Mouse (Mus musculus) E14TG2a.4 (cell line): Measurements from ENCODE around the gene Twist2.

Experiments
- H3K27me3 ChIP-seq: 2 replicates; pipeline ENCODE4 v1.6.1; 2014; ENCODE audit warnings: low read length, control low read depth; ENCODE audit not compliant: insufficient read depth
- H3K36me3 ChIP-seq: 2 replicates; pipeline ENCODE4 v1.6.1; 2014; ENCODE audit warnings: low read length, control low read depth; ENCODE audit not compliant: insufficient read depth
- H3K4me1 ChIP-seq: replicated peaks from 2 replicates; pipeline ENCODE4 v1.6.1; 2014; ENCODE audit warnings: low read depth, low read length, control low read depth
- H3K4me3 ChIP-seq: replicated peaks from 2 replicates; pipeline ENCODE4 v1.5.1; 2014; ENCODE audit warnings: mild to moderate bottlenecking, low read length
- H3K9me3 ChIP-seq: 2 replicates; pipeline ENCODE4 v1.6.1; 2014; ENCODE audit warnings: low read length, control low read depth
- CTCF ChIP-seq: conservative IDR thresholded peaks from 2 replicates; pipeline ENCODE4 v1.5.1; 2014; ENCODE audit warnings: low read length
- NANOG ChIP-seq: IDR thresholded peaks from 2 replicates; pipeline ENCODE4 v1.6.1; 2014; ENCODE audit warnings: borderline replicate concordance, low read length, mixed read lengths
- POU5F1 ChIP-seq: IDR thresholded peaks from 2 replicates; pipeline ENCODE4 v1.6.1; 2014; ENCODE audit warnings: low read length, borderline replicate concordance

Gene Twist2

GRCm38 (mm10) chr1:91801844-91802366, 644 bp downstream of the Twist2 start:
- Histone ChIP-seq H3K4me1 (peaks cover 23% of the 10 kb centered on the region), H3K9me3 (peaks cover 6% of the 10 kb centered on the region; the same call in 1 of the 2 replicates), H3K27me3 (peaks cover 75% of the 10 kb centered on the region), H3K4me3 (peak overlapping the region; percentile 76), H3K36me3 (no peaks in the 10 kb centered on the region)
- no peak for TF ChIP-seq CTCF
- TF ChIP-seq NANOG = no peak
- no peak for TF ChIP-seq POU5F1

- TF ChIP-seq NANOG = no peak
- TF ChIP-seq CTCF = no peak
- no peak for TF ChIP-seq POU5F1
- H3K36me3 ChIP-seq = no peaks in the 10 kb centered on the region
- H3K4me3 ChIP-seq = peak overlapping the region; percentile 76
- H3K9me3 ChIP-seq = peaks cover 6% of the 10 kb centered on the region; the same call in 1 of the 2 replicates
- peaks cover 74% of the 10 kb centered on the region for H3K27me3 ChIP-seq
- H3K4me1 ChIP-seq = peaks cover 23% of the 10 kb centered on the region
Measured at GRCm38 (mm10) chr1:91802406-91803121, 1.3 kb downstream of the Twist2 start.

- Histone ChIP-seq H3K36me3 (no peaks in the 10 kb centered on the region), H3K27me3 (peaks cover 67% of the 10 kb centered on the region), H3K4me3 (no peak overlapping the region), H3K9me3 (peaks cover 6% of the 10 kb centered on the region; the same call in 1 of the 2 replicates), H3K4me1 (peaks cover 23% of the 10 kb centered on the region)
- no peak for TF ChIP-seq POU5F1
- TF ChIP-seq CTCF = no peak
- no peak for TF ChIP-seq NANOG
Measured at GRCm38 (mm10) chr1:91803416-91803815, 2.2 kb downstream of the Twist2 start.

DNA sequence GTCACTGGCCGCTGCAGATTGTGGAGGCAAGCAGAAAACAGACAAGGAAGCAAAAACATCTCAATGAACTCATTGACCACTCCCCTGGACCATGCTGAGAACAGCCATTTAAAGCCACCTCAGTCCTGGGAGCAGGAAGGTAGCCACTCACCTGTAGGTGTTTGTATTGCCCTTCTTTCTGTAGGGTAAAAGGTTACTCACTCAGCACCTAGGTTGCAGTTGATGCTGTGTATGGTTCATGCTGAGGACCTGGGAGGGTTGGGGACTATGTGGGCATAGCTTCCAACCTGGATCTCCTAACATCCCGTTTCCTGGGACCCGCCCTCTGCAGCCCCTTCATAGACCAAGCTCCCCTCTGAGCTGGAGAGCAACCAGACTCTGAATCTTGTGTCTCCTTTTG, 14.8 kb downstream of the Twist2 start:
- Histone ChIP-seq H3K4me3 (no peak overlapping the region), H3K36me3 (no peaks in the 10 kb centered on the region), H3K27me3 (peaks cover 16% of the 10 kb centered on the region)

GRCm38 (mm10) chr1:91816571-91816970, 15.3 kb downstream of the Twist2 start:
- H3K4me3 ChIP-seq = no peak overlapping the region
- H3K36me3 ChIP-seq = no peaks in the 10 kb centered on the region
- no peak for TF ChIP-seq NANOG
- TF ChIP-seq CTCF = no peak
- no peak for TF ChIP-seq POU5F1
- no peaks in the 10 kb centered on the region for H3K4me1 ChIP-seq
- H3K27me3 ChIP-seq = peaks cover 15% of the 10 kb centered on the region
- no peaks in the 10 kb centered on the region for H3K9me3 ChIP-seq

More for the DNA sequence above, 14.8 kb downstream of the Twist2 start:
- Histone ChIP-seq H3K4me1 (no peaks in the 10 kb centered on the region), H3K9me3 (no peaks in the 10 kb centered on the region)
- no peak for TF ChIP-seq POU5F1
- TF ChIP-seq CTCF = no peak
- TF ChIP-seq NANOG = no peak

DNA sequence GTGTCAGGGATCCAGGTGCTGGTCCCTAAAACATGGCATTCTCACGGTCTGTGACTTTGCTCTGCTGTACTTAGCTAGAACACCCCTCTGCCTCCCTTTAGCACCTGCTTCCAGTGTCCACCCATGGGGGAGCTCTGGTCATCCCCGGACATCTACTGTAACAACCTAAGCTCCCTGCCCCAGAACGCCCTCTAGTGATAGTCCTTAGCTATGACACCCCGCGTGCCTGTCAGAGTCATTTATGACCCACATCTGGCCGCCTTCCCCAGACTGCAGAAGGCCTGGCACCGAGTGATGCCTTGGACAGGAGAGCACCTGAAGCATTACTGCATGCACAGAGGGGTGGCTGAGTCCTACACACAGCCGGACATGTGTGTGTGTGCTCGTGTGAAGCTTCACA, 18.0 kb downstream of the Twist2 start:
- Histone ChIP-seq H3K9me3 (no peaks in the 10 kb centered on the region), H3K36me3 (no peaks in the 10 kb centered on the region), H3K4me3 (no peak overlapping the region), H3K27me3 (peaks cover 15% of the 10 kb centered on the region; the same call in 1 of the 2 replicates), H3K4me1 (no peaks in the 10 kb centered on the region)
- peak; percentile 74 for TF ChIP-seq CTCF
- TF ChIP-seq POU5F1 = no peak
- TF ChIP-seq NANOG = no peak

DNA sequence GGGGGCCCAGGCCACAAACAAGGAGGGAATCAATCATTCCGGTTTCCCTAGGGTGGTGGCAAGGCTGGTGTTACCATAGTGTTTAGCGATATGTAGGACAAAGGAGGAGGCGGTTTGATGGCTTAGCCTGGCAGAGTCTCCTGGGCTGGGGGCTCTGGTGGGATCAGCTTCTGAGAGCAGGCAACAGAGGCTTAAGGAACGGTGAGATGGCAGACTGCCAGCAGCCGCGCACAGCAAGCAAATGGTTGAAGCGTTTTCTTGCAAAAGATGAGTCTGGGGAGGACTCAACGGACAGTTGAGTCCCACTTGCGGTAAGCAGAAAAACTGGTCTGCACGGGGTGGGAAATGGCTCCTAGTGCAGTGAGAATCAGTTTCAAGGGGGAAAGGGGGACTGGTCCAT, 19.3 kb downstream of the Twist2 start:
- Histone ChIP-seq H3K27me3 (peaks cover 13% of the 10 kb centered on the region; the same call in 1 of the 2 replicates), H3K9me3 (no peaks in the 10 kb centered on the region), H3K36me3 (no peaks in the 10 kb centered on the region), H3K4me3 (no peak overlapping the region), H3K4me1 (no peaks in the 10 kb centered on the region)
- TF ChIP-seq POU5F1 (no peak), CTCF (no peak), NANOG (no peak)

DNA sequence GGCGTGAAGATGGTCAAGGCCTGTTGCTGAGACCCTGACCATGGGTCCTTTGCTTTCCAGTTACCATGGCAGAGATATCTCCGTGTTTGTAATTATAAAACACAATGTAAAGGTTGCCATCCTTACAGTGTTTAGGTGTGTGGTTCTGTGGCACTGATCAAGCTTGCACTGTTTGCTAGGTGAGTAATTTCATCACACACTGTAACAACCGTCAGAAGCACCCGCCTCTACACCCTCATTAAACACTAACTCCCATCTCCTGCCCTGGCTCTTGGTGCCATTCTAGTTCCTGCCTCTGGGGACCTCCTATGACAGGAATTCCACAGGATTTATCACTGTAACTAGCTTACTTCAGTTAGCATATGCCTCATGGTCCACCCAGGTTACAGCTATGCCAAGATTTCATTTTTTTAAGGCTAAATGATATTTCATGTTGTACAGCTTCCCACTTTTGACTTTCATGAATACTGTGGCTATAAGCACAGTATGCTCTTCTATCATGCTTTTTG, 21.1 kb downstream of the Twist2 start:
- no peaks in the 10 kb centered on the region for H3K36me3 ChIP-seq
- H3K27me3 ChIP-seq = peaks cover 6% of the 10 kb centered on the region; the same call in 1 of the 2 replicates
- no peak for TF ChIP-seq NANOG
- no peak overlapping the region for H3K4me3 ChIP-seq
- H3K9me3 ChIP-seq = no peaks in the 10 kb centered on the region
- no peaks in the 10 kb centered on the region for H3K4me1 ChIP-seq

- Histone ChIP-seq H3K36me3 (no peaks in the 10 kb centered on the region), H3K4me1 (no peaks in the 10 kb centered on the region), H3K27me3 (peaks cover 9% of the 10 kb centered on the region; the same call in 1 of the 2 replicates), H3K4me3 (no peak overlapping the region), H3K9me3 (no peaks in the 10 kb centered on the region)
- TF ChIP-seq POU5F1 = no peak
- TF ChIP-seq NANOG = no peak
- no peak for TF ChIP-seq CTCF
Measured at GRCm38 (mm10) chr1:91823530-91823929, 22.3 kb downstream of the Twist2 start.
